Mouse (Mus musculus) ES-E14 (cell line): ENCODE measurements at regions not wholly inside any gene's neighbourhood (a gene's known extent, or its start where the extent isn't known, plus 50 kb on each side); places are given as distances from the start of the nearest gene placed in this dataset.

Experiments
- CHD2 ChIP-seq: IDR thresholded peaks from 2 replicates; pipeline ENCODE4 v1.6.1; 2014; ENCODE audit warnings: mild to moderate bottlenecking, low read depth, low read length, inconsistent platforms
- HCFC1 ChIP-seq: IDR thresholded peaks from 2 replicates; pipeline ENCODE4 v1.6.1; 2012; ENCODE audit warnings: low read length, inconsistent platforms, borderline replicate concordance; ENCODE audit not compliant: insufficient read depth
- MAFK ChIP-seq: IDR thresholded peaks from 2 replicates; pipeline ENCODE4 v1.6.1; 2014; ENCODE audit warnings: mild to moderate bottlenecking, low read depth, low read length, inconsistent platforms; ENCODE audit not compliant: insufficient read depth
- ZC3H11A ChIP-seq: IDR thresholded peaks from 2 replicates; pipeline ENCODE4 v1.6.1; 2012; ENCODE audit warnings: low read depth, mild to moderate bottlenecking, inconsistent platforms, low read length, borderline replicate concordance
- ZNF384 ChIP-seq: IDR thresholded peaks from 2 replicates; pipeline ENCODE4 v1.6.1; 2012; ENCODE audit warnings: low read depth, low read length, inconsistent platforms

DNA sequence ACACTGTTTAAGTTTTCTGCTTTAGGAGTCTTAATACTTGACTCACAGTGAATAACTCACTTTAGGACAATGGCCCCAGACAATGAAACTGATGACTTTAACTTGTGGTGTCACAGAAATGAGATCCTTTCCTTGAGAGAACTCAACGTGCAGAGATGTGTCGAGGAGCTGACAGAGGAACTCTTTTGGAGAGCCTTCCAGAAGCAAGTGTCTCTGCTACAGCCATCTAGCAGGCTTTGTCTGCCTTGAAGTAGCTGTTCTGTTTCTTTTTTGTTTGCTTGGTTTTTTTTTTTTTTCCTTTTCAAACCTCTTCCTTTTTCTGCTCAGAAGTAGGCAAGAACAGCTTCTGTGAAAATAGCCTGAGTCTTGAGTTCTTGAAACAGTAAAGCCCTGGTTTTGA lies 66.3 kb upstream of the Satb1 start:
- TF ChIP-seq HCFC1 (no peak), ZNF384 (no peak), CHD2 (no peak), MAFK (no peak), ZC3H11A (no peak)
